Mouse (Mus musculus): ENCODE results near the gene Rbpj. TPM values are rescaled to one million over a fixed set of nuclear protein-coding genes. Genes with fewer than 3 reads are reported as not detected.

Rbpj gene
- polyA plus RNA-seq, 1 experiment from 2014 or later: 7.1 TPM

DNA sequence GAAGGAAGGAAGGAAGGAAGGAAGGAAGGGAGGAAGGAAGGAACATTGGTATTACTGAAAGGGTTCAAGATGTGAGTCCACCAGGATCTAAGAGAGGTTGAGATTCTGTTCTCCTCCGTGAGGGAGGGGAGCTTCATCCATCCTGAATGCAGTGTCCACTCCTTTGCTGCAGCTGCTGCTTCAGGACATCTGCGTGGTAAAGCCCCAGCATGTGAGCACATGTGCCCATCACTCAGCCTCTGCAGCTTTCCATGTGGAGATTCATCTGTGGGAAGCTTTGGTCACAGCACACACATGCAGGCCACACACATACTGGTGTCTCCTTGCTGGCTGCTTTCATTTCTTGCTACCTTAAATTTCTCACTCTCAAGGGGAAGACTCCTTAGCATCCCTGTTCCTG is 50.5 kb downstream of the Rbpj start:
- no peak overlapping the region for H3K27ac ChIP-seq (replicated peaks)
- no peak overlapping the region for H3K4me2 ChIP-seq
- no peaks in the 10 kb centered on the region for H3K9me3 ChIP-seq (replicated peaks)
- no peaks in the 10 kb centered on the region for H3K4me1 ChIP-seq (replicated peaks)
- H3K4me3 ChIP-seq (replicated peaks): no peak overlapping the region
- no peaks in the 10 kb centered on the region for H3K27me3 ChIP-seq
- no peaks in the 10 kb centered on the region for H3K36me3 ChIP-seq (replicated peaks)
- no peak for ATAC-seq (ENCODE audit: insufficient read depth)
- no peak overlapping the region for H3K9ac ChIP-seq
- whole genome bisulfite sequencing (ENCODE audit: insufficient replicate concordance): 64% methylated on average over 2 of the region's 2 CpGs

- Histone ChIP-seq H3K9ac (no peak overlapping the region), H3K9me3 (replicated peaks) (no peaks in the 10 kb centered on the region), H3K36me3 (replicated peaks) (no peaks in the 10 kb centered on the region), H3K27ac (replicated peaks) (no peak overlapping the region), H3K4me2 (no peak overlapping the region), H3K4me1 (replicated peaks) (no peaks in the 10 kb centered on the region), H3K27me3 (no peaks in the 10 kb centered on the region), H3K4me3 (replicated peaks) (no peak overlapping the region)
- no peak for ATAC-seq (ENCODE audit: insufficient read depth)
- WGBS (ENCODE audit: insufficient replicate concordance): 64% methylated on average over 8 of the region's 8 CpGs
These were observed 51.9 kb downstream of the Rbpj start for GRCm38 (mm10) chr5:53517802-53518201.

DNA sequence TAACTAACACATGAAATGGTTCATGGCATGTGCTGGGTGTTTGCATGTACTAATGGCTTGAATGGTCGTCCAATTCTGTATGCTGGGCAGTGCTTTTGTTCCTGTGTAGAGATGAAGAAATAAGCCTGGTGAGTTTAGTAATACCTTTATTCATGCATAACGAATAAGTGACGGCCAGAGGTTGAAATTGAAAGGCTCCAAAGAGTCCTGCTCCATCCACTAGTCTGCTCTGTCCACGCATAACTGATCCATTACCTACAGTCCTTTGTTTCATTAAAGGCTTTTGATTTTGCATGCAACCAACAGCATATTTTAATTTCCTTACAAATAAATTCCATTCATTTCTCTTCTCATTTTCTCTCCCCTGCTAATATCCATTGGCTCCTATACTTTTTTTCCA is 53.2 kb downstream of the Rbpj start:
- Histone ChIP-seq H3K36me3 (replicated peaks) (no peaks in the 10 kb centered on the region), H3K27ac (replicated peaks) (no peak overlapping the region), H3K4me2 (no peak overlapping the region), H3K27me3 (no peaks in the 10 kb centered on the region), H3K9ac (no peak overlapping the region), H3K4me1 (replicated peaks) (no peaks in the 10 kb centered on the region), H3K4me3 (replicated peaks) (no peak overlapping the region), H3K9me3 (replicated peaks) (no peaks in the 10 kb centered on the region)
- 58% methylated on average over 4 of the region's 4 CpGs for WGBS (ENCODE audit: insufficient replicate concordance)
- no peak for ATAC-seq (ENCODE audit: insufficient read depth)

DNA sequence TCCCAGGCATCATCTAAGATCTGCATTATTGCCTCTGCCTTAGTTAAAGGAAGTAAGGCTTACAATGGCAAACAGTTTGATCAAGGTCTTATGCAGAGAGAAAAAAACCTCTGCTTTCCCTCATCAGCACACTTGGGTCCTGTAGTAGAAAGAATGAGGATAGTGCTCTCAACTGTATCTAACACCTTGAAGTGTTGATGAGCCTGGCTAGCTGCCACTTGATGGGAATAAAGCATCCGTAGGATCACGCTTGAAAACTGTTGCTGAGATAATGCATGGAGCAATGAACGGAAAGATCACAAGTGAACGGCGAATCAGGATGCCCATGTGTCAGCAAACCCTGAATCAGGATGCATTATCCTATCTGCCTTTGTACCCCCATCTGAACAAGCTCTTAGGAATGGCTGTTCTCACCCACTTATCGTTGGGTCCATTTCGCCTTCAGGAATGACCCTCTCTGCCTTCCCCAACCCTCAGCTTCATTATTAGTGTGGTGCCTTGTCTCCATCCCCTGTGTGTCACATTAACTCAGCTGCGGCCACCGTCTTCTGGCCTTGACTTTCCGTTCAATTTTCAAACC is 54.1 kb downstream of the Rbpj start:
- Histone ChIP-seq H3K27me3 (no peaks in the 10 kb centered on the region), H3K9ac (no peak overlapping the region), H3K4me1 (replicated peaks) (no peaks in the 10 kb centered on the region), H3K4me3 (replicated peaks) (no peak overlapping the region), H3K4me2 (no peak overlapping the region), H3K36me3 (replicated peaks) (no peaks in the 10 kb centered on the region), H3K27ac (replicated peaks) (no peak overlapping the region), H3K9me3 (replicated peaks) (no peaks in the 10 kb centered on the region)
- WGBS (ENCODE audit: insufficient replicate concordance): 75% methylated on average over 10 of the region's 10 CpGs
- ATAC-seq (ENCODE audit: insufficient read depth): no peak

- H3K9me3 ChIP-seq (replicated peaks): no peaks in the 10 kb centered on the region
- no peak for ATAC-seq (ENCODE audit: insufficient read depth)
- H3K27ac ChIP-seq (replicated peaks): no peak overlapping the region
- no peak overlapping the region for H3K9ac ChIP-seq
- H3K36me3 ChIP-seq (replicated peaks): no peaks in the 10 kb centered on the region
- no peaks in the 10 kb centered on the region for H3K4me1 ChIP-seq (replicated peaks)
- 41% methylated on average over 3 of the region's 3 CpGs for WGBS (ENCODE audit: insufficient replicate concordance)
- no peaks in the 10 kb centered on the region for H3K27me3 ChIP-seq
- H3K4me2 ChIP-seq: no peak overlapping the region
- no peak overlapping the region for H3K4me3 ChIP-seq (replicated peaks)
These were observed 57.1 kb downstream of the Rbpj start for GRCm38 (mm10) chr5:53523046-53523445.

DNA sequence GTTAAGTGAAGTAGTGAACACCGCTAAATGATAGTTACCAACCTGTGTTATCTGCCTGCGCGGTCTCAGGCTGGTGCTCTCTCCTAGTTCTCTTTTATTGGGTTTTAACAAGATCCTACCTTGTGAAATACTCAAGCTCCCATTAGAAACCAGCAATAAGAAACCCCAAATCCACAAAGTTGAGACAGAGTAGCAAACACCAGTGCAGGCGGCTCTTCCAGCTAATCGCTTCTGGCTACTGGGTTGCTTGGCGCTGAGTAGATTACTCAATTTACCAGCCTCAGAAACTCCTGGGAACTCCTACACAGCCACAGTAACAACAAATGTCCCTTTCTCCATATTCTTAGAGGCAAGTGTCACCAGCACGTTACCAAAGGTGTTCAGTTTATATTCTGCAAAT is 58.2 kb downstream of the Rbpj start:
- no peak overlapping the region for H3K4me3 ChIP-seq (replicated peaks)
- 79% methylated on average over 7 of the region's 7 CpGs for WGBS (ENCODE audit: insufficient replicate concordance)
- no peak overlapping the region for H3K4me2 ChIP-seq
- no peak for ATAC-seq (ENCODE audit: insufficient read depth)
- H3K27me3 ChIP-seq: no peaks in the 10 kb centered on the region
- no peaks in the 10 kb centered on the region for H3K36me3 ChIP-seq (replicated peaks)
- no peaks in the 10 kb centered on the region for H3K4me1 ChIP-seq (replicated peaks)
- H3K9ac ChIP-seq: no peak overlapping the region
- H3K27ac ChIP-seq (replicated peaks): no peak overlapping the region
- no peaks in the 10 kb centered on the region for H3K9me3 ChIP-seq (replicated peaks)

DNA sequence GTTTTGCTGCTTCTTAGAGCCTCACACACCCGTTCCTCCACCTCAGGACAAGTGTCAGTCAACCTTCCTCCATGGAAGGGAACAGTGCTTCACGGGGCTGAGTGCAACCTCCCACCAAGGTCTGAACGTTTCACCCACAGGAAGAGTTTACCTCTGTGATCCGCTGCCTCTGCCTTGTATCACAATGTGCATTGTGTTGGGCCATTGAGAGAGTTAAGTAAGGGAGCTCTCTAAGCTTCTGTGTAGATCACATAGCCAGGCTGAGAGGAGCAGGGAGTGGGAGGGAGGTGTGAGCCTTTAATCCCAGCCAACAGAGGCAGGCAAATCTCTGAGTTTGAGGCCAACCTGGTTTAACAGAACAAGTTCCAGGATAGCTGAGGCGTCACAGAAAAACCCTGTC is 58.9 kb downstream of the Rbpj start:
- H3K9me3 ChIP-seq (replicated peaks): no peaks in the 10 kb centered on the region
- no peaks in the 10 kb centered on the region for H3K36me3 ChIP-seq (replicated peaks)
- no peaks in the 10 kb centered on the region for H3K27me3 ChIP-seq
- no peak overlapping the region for H3K4me2 ChIP-seq
- H3K4me1 ChIP-seq (replicated peaks): no peaks in the 10 kb centered on the region
- H3K9ac ChIP-seq: no peak overlapping the region
- WGBS (ENCODE audit: insufficient replicate concordance): 46% methylated on average over 5 of the region's 5 CpGs
- H3K27ac ChIP-seq (replicated peaks): no peak overlapping the region
- no peak overlapping the region for H3K4me3 ChIP-seq (replicated peaks)
- ATAC-seq (ENCODE audit: insufficient read depth): no peak

DNA sequence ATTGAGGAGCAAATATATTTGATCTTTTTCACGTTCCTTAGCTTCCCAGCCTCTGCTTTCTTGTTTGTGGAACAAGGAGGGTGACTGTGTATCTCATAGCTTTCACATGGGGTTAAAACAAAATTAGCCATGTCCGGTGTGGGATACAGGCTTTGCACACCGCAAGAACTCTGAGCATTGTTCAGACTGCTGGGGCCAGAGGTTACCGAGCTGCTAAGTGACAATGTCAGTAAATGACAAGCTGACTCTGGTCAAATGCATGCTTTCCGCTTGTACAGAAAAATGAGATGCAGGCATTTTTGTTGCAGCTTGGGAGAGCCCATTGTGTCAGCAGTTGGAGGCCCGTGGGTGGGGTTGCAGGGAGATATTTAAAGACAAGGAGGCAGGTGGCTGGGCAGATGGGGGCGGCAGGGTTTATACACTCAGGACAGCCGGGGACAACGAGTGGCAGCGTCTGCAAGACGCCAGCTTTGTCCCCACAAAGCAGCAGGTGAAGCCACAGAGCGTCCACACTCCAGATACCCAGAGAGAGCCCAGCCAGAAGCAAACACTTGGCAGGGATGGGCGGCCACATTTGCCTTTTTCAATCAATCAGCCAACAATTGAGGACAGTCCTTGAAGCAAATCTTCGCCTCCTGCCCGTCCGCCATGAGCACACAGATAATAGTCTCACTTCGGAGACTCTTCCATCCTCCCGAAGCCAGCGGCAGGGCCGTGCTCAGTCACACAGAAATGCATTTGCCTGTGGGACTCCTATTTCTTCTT is 59.5 kb downstream of the Rbpj start:
- no peak overlapping the region for H3K9ac ChIP-seq
- H3K27me3 ChIP-seq: no peaks in the 10 kb centered on the region
- no peak overlapping the region for H3K4me2 ChIP-seq
- no peak for ATAC-seq (ENCODE audit: insufficient read depth)
- WGBS (ENCODE audit: insufficient replicate concordance): 60% methylated on average over 20 of the region's 20 CpGs
- H3K4me1 ChIP-seq (replicated peaks): no peaks in the 10 kb centered on the region
- no peak overlapping the region for H3K4me3 ChIP-seq (replicated peaks)
- H3K36me3 ChIP-seq (replicated peaks): no peaks in the 10 kb centered on the region
- no peaks in the 10 kb centered on the region for H3K9me3 ChIP-seq (replicated peaks)
- no peak overlapping the region for H3K27ac ChIP-seq (replicated peaks)

GRCm38 (mm10) chr5:53526070-53526430 is 60.1 kb downstream of the Rbpj start:
- H3K9ac ChIP-seq: no peak overlapping the region
- H3K4me2 ChIP-seq: no peak overlapping the region
- no peak overlapping the region for H3K4me3 ChIP-seq (replicated peaks)
- H3K27me3 ChIP-seq: no peaks in the 10 kb centered on the region
- 69% methylated on average over 1 of the region's 1 CpGs for whole genome bisulfite sequencing (ENCODE audit: insufficient replicate concordance)
- no peaks in the 10 kb centered on the region for H3K9me3 ChIP-seq (replicated peaks)
- H3K4me1 ChIP-seq (replicated peaks): no peaks in the 10 kb centered on the region
- ATAC-seq (ENCODE audit: insufficient read depth): no peak
- H3K27ac ChIP-seq (replicated peaks): no peak overlapping the region
- no peaks in the 10 kb centered on the region for H3K36me3 ChIP-seq (replicated peaks)

DNA sequence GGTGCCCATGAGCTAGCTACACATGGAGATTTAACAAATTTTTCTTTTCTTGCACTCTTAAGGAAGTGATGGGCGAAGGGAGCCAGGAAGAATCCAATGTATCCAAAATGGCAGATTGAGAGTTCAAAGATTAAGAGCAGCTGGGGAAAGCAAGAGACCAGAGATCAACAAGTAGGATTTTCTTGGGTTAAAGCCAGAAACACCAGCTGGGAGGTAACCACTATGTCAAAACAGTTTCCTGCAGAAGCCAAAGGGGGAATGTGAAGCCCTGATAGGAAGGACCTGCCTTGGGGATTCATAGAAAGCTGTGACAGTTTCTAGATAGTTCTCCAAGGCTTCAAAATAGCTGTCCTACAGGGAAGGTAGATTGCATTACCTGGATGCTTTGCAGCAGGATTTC is 63.9 kb downstream of the Rbpj start:
- H3K4me2 ChIP-seq: no peak overlapping the region
- ATAC-seq (ENCODE audit: insufficient read depth): no peak
- no peaks in the 10 kb centered on the region for H3K27me3 ChIP-seq
- H3K4me3 ChIP-seq (replicated peaks): no peak overlapping the region
- H3K9ac ChIP-seq: no peak overlapping the region
- no peaks in the 10 kb centered on the region for H3K36me3 ChIP-seq (replicated peaks)
- WGBS (ENCODE audit: insufficient replicate concordance): 52% methylated on average over 1 of the region's 1 CpGs
- H3K4me1 ChIP-seq (replicated peaks): no peaks in the 10 kb centered on the region
- no peaks in the 10 kb centered on the region for H3K9me3 ChIP-seq (replicated peaks)
- H3K27ac ChIP-seq (replicated peaks): no peak overlapping the region

DNA sequence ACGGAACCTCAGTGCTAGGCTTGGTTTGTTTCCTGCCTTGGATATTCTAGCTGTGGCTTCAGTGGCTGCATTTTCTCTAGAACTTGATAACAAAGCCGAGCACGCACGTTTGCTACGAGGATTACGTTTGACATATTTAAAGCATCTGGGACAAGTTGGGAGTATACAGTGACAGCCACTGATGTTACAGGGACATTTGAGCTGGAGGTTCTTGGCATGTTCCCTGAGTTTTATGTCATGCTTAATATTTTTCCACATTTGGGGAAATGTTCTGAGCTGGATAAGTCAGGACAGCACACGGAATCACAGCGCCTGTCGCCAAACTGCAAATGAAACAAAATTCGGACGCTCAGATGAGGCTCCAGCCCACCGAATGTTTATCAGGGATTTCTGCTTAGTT is 69.1 kb downstream of the Rbpj start:
- no peak for ATAC-seq (ENCODE audit: insufficient read depth)
- Histone ChIP-seq H3K4me2 (no peak overlapping the region), H3K36me3 (replicated peaks) (no peaks in the 10 kb centered on the region), H3K4me3 (replicated peaks) (no peak overlapping the region), H3K27me3 (no peaks in the 10 kb centered on the region), H3K27ac (replicated peaks) (no peak overlapping the region), H3K9ac (no peak overlapping the region), H3K4me1 (replicated peaks) (0 out of 2 replicates have a peak, but pooled peaks cover under 1% of the 10 kb centered on the region), H3K9me3 (replicated peaks) (no peaks in the 10 kb centered on the region)
- 64% methylated on average over 12 of the region's 12 CpGs for WGBS (ENCODE audit: insufficient replicate concordance)
